Mouse (Mus musculus): ENCODE data around the gene R3hdm2. TPM values are rescaled to one million over a fixed set of nuclear protein-coding genes. Genes with fewer than 3 reads are reported as not detected.
A peak's percentile ranks its signal among the peaks of the same experiment; 100 is the strongest.

R3hdm2 gene
- 475 and 884 TPM in 2 replicates for polyA plus RNA-seq (2012; ENCODE audit: insufficient read depth, insufficient read length, low replicate concordance, missing spikeins)

DNA sequence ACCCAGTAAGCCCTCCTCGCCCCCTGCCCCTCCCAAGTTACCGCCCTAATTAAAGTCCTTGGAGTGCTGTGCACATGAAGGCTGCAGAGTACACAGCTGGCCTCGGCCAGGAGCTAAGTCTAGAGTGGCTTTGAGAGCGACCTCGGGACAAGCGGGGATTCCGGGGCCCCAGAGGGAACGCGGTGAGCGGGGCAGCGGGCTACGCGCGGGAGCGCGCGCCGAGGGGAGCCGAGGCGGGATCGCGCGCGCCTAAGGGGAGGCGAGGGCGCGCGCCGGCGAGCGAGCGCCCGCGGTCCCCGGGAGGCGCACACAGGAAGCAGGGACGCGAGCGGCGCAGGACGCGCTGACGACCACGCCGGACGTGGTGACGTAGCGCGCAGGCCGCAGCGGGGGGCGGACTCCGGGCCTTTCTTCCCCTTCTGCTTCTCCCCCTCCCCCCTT is at the start of gene R3hdm2:
Gene R3hdm2 (plus strand): TSS at position 77 of the 441 bp plus-strand sequence.
- WGBS, result under 1% methylated on average over 53 of the region's 53 CpGs
- peak within 1 kb of the TSS; percentile 84 for H3K27ac ChIP-seq (ENCODE audit: insufficient read depth, low read depth, low read length)
- H3K4me1 ChIP-seq (ENCODE audit: control insufficient read depth, insufficient read depth, low read length), result peaks cover 2% of the 10 kb centered on the region; the same call in 1 of the 2 replicates
- TF ChIP-seq POLR2A (IDR thresholded peaks at IDR 0.05; ENCODE audit: insufficient read depth, low read depth, low read length) (peak; percentile 77), CTCF (IDR thresholded peaks at IDR 0.05; ENCODE audit: insufficient read depth, low read depth, low read length) (no peak)
- H3K4me3 ChIP-seq (ENCODE audit: insufficient read depth, low read depth, low read length), result peak within 1 kb of the TSS; percentile 85

DNA sequence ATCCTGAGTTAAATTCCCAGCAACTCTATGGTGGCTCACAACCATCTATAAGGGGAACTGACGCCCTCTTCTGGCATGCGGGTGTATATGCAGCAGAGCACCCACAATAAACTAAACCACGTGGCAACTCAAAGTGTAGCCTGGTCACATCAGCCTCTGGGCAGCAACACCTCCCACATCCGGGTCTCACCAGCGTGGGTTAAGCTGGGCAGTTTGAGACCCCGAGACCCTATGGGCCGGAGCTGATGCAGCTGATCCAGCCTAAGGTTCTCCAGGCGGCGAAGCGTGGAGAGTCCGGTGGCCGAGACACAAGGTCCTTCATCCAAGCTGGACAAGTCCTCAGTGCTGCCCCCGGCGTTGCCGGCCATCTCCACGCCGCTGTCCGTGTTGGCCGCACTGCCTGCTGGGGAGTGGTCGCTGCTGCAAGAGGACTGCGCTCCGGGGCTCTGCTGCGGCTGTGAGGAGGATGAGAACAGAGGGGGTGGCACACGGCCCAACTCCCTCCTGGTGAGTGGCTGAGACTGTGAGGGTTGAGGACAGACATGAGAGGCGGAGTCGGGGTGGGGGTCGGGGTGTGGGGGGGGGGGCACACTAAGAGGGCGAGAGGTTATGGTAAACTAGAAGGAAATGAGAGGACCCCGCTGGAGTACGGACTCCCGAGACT is 47.8 kb upstream of the R3hdm2 start:
- WGBS, result 32% methylated on average over 31 of the region's 31 CpGs
- Histone ChIP-seq H3K4me1 (ENCODE audit: control insufficient read depth, insufficient read depth, low read length) (peaks cover 20% of the 10 kb centered on the region), H3K4me3 (ENCODE audit: insufficient read depth, low read depth, low read length) (no peak overlapping the region), H3K27ac (ENCODE audit: insufficient read depth, low read depth, low read length) (no peak overlapping the region)
- TF ChIP-seq POLR2A (IDR thresholded peaks at IDR 0.05; ENCODE audit: insufficient read depth, low read depth, low read length) (no peak), CTCF (IDR thresholded peaks at IDR 0.05; ENCODE audit: insufficient read depth, low read depth, low read length) (no peak)

DNA sequence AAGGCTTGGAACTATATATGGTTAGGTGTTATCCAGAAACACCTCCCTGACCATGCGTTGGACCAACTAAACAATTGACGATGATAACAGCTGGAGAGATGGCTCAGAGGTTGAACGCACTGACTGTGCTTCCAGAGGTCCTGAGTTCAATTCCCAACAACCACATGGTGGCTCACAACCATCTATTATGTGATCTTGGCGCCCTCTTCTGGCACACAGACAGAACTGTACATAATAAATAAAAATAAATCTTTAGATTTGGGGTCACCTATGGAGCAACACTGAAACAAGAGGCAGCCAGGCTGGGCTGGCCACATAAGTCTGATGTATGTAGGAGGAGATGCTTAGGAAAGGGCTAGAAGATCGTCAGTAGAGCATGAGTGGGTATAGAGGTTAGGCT is 47.0 kb upstream of the R3hdm2 start:
- Histone ChIP-seq H3K4me1 (ENCODE audit: control insufficient read depth, insufficient read depth, low read length) (peaks cover 20% of the 10 kb centered on the region), H3K27ac (ENCODE audit: insufficient read depth, low read depth, low read length) (no peak overlapping the region), H3K4me3 (ENCODE audit: insufficient read depth, low read depth, low read length) (no peak overlapping the region)
- WGBS, result 66% methylated on average over 5 of the region's 5 CpGs
- TF ChIP-seq POLR2A (IDR thresholded peaks at IDR 0.05; ENCODE audit: insufficient read depth, low read depth, low read length), result no peak

DNA sequence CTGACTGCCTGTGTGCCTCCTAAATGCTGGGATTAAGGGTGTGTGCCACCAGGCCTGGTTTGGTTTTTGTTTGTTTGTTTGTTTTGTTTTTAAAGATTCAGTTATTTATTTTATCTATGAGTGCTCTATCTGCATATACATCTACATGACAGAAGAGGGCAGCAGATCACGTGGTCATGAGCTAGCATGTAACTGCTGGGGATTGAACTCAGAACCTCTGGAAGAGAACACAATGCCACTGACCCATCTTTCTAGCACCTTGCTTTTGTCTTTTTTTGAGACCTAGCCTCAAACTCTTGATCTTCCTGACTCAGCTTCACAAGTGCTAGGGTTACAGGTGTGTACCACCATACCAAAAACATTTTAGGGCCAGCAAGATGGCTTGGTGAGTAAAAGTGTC is 44.9 kb upstream of the R3hdm2 start:
- no peak for TF ChIP-seq POLR2A (IDR thresholded peaks at IDR 0.05; ENCODE audit: insufficient read depth, low read depth, low read length)
- 68% methylated on average over 1 of the region's 1 CpGs for WGBS
- Histone ChIP-seq H3K4me1 (ENCODE audit: control insufficient read depth, insufficient read depth, low read length) (peaks cover 25% of the 10 kb centered on the region), H3K27ac (ENCODE audit: insufficient read depth, low read depth, low read length) (no peak overlapping the region), H3K4me3 (ENCODE audit: insufficient read depth, low read depth, low read length) (no peak overlapping the region)

DNA sequence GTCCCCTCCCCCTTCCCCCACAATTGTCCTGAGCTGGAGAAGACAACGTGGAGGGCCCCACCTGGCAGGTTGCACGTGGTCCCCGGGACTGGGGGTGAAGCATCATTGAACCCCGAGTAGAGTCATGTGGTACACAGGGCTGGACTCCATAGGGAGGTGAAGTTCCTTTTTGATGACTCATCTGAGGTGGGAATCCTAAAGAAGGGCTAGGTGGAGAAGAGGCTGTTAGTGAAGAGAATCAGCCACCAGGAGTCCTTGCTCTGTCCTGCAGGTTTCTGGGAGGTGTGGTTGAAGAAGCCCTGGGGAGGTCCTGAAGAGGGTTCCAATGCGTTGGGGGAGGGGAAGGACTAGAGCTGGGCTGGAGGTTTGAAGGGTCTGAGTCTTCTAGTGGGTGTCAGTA is 43.2 kb upstream of the R3hdm2 start:
- H3K4me1 ChIP-seq (ENCODE audit: control insufficient read depth, insufficient read depth, low read length), result peaks cover 17% of the 10 kb centered on the region
- TF ChIP-seq CTCF (IDR thresholded peaks at IDR 0.05; ENCODE audit: insufficient read depth, low read depth, low read length), result no peak
- no peak for TF ChIP-seq POLR2A (IDR thresholded peaks at IDR 0.05; ENCODE audit: insufficient read depth, low read depth, low read length)
- 66% methylated on average over 5 of the region's 5 CpGs for WGBS
- no peak overlapping the region for H3K27ac ChIP-seq (ENCODE audit: insufficient read depth, low read depth, low read length)
- H3K4me3 ChIP-seq (ENCODE audit: insufficient read depth, low read depth, low read length), result no peak overlapping the region

DNA sequence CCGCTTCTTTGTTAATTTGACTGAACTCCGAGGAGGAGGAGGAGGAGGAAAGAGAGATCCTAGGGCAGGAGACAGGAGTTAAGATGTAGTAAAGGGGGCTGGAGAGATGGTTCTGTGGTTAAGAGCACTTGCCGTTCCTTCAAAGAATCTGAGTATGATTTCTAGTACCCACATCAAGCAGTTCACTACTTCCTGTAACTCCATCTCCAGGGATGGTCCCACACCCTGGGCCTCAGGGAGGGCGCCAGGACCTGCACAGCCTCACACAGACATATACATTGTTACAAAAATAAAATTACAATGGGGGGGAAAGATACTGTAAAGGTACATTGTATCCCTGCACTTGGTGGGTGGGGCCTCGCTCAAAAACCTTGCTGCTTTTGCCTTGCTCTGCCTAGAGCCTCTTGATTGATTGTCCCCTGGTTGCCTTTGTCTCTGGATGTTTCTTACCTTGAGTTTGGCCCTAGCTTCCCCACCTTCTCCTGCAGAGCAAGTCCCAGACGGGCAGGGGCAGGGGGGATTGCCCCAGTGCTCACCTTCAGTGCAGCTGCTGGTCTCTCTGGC is 42.5 kb upstream of the R3hdm2 start:
- H3K4me3 ChIP-seq (ENCODE audit: insufficient read depth, low read depth, low read length), result no peak overlapping the region
- 87% methylated on average over 6 of the region's 6 CpGs for WGBS
- no peak overlapping the region for H3K27ac ChIP-seq (ENCODE audit: insufficient read depth, low read depth, low read length)
- TF ChIP-seq POLR2A (IDR thresholded peaks at IDR 0.05; ENCODE audit: insufficient read depth, low read depth, low read length), result no peak
- TF ChIP-seq CTCF (IDR thresholded peaks at IDR 0.05; ENCODE audit: insufficient read depth, low read depth, low read length), result no peak
- peaks cover 17% of the 10 kb centered on the region for H3K4me1 ChIP-seq (ENCODE audit: control insufficient read depth, insufficient read depth, low read length)

DNA sequence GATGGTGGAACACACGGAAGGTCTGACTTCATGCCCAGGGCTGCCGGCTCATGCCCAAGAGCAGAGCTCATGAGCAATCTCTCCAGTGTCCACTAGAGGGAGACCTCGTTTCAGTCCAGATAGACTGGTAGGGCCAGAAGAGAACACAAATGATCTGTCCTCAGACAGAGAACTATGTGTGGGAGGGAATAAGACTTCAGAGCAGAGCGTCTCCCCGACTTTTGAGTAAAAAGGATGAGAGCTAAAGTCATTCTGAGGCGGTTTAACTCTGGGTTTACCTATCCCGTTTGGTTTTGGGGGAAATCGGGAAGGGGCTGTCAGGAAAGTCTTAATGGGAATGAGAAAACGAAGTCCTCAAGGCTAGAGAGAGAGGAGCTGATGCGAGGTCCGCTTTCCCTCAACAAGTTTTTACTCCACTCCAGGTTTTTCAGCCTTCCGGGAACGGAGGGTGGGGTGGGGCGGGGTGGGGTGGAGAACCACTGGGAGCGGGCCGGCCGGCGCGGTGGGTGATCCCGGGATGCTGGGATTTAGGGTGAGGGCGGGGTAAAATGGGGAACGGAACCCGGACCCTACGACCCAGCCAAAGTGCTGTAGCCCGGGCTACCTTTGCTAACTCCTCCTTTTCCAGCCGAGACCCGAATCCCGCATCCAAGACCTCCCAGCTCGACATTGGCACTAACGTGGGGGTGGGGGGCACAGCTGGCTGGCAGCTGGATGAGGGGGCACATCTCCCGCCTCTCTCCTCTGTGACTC is 41.0 kb upstream of the R3hdm2 start:
- Histone ChIP-seq H3K4me3 (ENCODE audit: insufficient read depth, low read depth, low read length) (peak overlapping the region; percentile 37), H3K27ac (ENCODE audit: insufficient read depth, low read depth, low read length) (no peak overlapping the region), H3K4me1 (ENCODE audit: control insufficient read depth, insufficient read depth, low read length) (peaks cover 17% of the 10 kb centered on the region)
- WGBS, result under 1% methylated on average over 31 of the region's 31 CpGs
- TF ChIP-seq CTCF (IDR thresholded peaks at IDR 0.05; ENCODE audit: insufficient read depth, low read depth, low read length) (peak; percentile 48; the same call in 1 of the 2 replicates), POLR2A (IDR thresholded peaks at IDR 0.05; ENCODE audit: insufficient read depth, low read depth, low read length) (no peak)

DNA sequence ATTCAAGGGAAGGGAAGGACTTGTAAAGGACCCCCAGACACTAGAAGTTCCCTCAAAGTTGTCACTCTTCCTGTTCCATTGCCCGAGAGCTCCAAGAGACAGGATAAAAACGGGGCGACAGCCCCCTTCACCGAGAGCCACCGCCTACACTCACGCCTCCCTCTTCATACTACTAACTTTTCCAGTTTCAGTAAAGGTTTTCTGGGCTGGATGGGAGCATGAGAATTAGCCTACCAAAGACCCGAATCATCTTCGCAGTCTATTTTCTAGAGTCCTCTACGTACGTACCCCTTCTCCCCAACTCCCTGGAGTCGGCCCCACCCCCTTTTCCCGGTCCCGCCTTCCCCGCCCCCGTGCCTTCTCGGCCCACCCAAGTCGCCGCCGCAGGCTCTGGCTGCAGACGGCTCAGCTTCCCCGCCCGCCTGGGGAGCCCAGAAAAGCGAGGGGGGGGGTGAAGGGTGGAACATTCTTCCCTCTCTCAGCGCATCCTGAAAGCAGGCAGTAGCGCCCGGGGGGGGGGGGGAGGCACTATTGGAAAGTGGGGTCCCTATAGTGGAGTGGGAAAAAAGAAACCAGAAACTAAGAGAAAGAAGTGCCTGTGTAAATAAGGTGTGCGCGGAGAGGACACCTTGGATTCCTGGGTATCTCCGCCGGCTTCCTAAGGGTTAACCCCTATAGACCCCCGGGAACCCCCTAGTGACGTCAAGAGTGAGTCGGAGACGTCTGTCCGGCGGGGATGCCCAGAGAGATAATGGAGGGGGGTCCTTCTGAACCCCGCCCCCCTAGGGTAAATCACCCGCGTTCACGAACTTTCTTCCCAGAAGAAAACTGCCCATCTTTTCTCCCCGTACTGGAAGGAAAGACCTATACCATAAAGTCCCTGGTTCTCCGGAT is 40.2 kb upstream of the R3hdm2 start:
- 1% methylated on average over 42 of the region's 42 CpGs for WGBS

More for the DNA sequence above, 40.2 kb upstream of the R3hdm2 start:
- TF ChIP-seq CTCF (IDR thresholded peaks at IDR 0.05; ENCODE audit: insufficient read depth, low read depth, low read length), result no peak
- no peak for TF ChIP-seq POLR2A (IDR thresholded peaks at IDR 0.05; ENCODE audit: insufficient read depth, low read depth, low read length)
- H3K4me1 ChIP-seq (ENCODE audit: control insufficient read depth, insufficient read depth, low read length), result peaks cover 17% of the 10 kb centered on the region
- peak overlapping the region; percentile 37 for H3K4me3 ChIP-seq (ENCODE audit: insufficient read depth, low read depth, low read length)
- H3K27ac ChIP-seq (ENCODE audit: insufficient read depth, low read depth, low read length), result no peak overlapping the region
